Mouse (Mus musculus) limb, embryonic 12.5 days (tissue): Measurements from ENCODE around the gene Tepsin. TPM values are rescaled to one million over a fixed set of nuclear protein-coding genes. Genes with fewer than 3 reads are reported as not detected.

ENCODE experiments used
- ATAC-seq: fragments of 200-750 bp; cut with Nextera tagmentation; 2 replicates; pipeline ENCODE4 v1.8.0; 2017; ENCODE audit warnings: low read depth, moderate TSS enrichment; ENCODE audit not compliant: insufficient number of reproducible peaks, insufficient read depth, low FRiP score, low TSS enrichment
- H3K27ac ChIP-seq: fragments of 300-500 bp; sonication (generic); 2 replicates; pipeline ENCODE4 v1.5.1; 2016; ENCODE audit warnings: mild to moderate bottlenecking, moderate library complexity
- H3K27me3 ChIP-seq: fragments of 300-500 bp; sonication (generic); 2 replicates; pipeline ENCODE4 v1.6.1; 2016; ENCODE audit warnings: mild to moderate bottlenecking, moderate library complexity
- H3K36me3 ChIP-seq: fragments of 300-500 bp; sonication (generic); 2 replicates; pipeline ENCODE4 v1.6.1; 2016; ENCODE audit warnings: mild to moderate bottlenecking, moderate library complexity
- H3K4me1 ChIP-seq: fragments of 300-500 bp; sonication (generic); replicated peaks from 2 replicates; pipeline ENCODE4 v1.6.1; 2016
- H3K4me2 ChIP-seq: fragments of 300-500 bp; sonication (generic); 2 replicates; pipeline ENCODE4 v1.6.1; 2016; ENCODE audit warnings: mild to moderate bottlenecking, moderate library complexity
- H3K4me3 ChIP-seq: fragments of 300-500 bp; sonication (generic); replicated peaks from 2 replicates; pipeline ENCODE4 v1.5.1; 2016; ENCODE audit warnings: mild to moderate bottlenecking
- H3K9ac ChIP-seq: fragments of 300-500 bp; sonication (generic); replicated peaks from 2 replicates; pipeline ENCODE4 v1.6.1; 2016; ENCODE audit warnings: mild to moderate bottlenecking, moderate library complexity
- H3K9me3 ChIP-seq: fragments of 300-500 bp; sonication (generic); 2 replicates; pipeline ENCODE4 v1.6.1; 2016; ENCODE audit warnings: mild to moderate bottlenecking, moderate library complexity
- WGBS: fragments of 180-500 bp; shearing (Covaris S2); methylation state at CpG from one replicate; pipeline ENCODE4 v1.1.7; 2016; 5-methylcytosine and 5-hydroxymethylcytosine counted together
- polyA plus RNA-seq: library from polyadenylated mRNA; unstranded; fragments of >200 nt; fragmentation: Nextera tagmentation; extraction: Ambion mirVana; gene quantifications from 2 replicates; pipeline ENCODE4 v1.2.1, GENCODE M21; 2016

Gene Tepsin
- polyA plus RNA-seq, 1 experiment from 2014 or later, result 17.0 TPM

DNA sequence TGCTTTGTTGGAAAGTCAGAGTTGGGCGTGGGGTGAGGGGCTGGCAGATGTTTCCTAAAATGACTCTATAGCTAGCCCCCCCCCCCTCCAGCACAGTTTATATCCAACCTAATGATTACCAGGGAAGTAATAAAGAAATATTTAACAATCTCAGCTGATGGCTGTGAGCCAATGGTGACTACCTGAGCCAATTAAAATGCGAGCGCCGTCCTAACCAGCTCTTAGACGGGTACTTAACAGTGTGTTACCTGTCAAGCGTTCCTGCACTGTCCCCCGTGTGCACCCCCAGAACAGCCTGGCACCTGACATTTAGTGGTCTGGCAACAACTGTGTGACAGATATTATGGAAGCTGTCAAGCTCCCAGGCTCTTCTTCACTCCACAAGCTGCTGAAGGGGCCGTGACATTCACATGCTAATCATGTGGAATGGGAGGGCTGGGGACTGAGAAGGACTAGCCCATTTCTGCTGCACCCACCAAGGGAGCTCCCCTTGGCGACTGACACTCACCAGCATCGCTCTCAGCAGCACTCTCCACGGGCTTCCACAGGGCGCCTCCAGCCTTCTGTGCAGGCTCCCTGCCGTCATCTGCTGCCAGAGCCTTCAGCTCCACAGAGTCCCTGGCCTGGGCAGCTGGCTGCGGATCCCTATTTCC is 11.2 kb upstream of the Tepsin start:
- H3K4me2 ChIP-seq, result no peak overlapping the region
- H3K4me1 ChIP-seq, result peaks cover 30% of the 10 kb centered on the region
- 57% methylated on average over 14 of the region's 14 CpGs for WGBS
- H3K27me3 ChIP-seq, result peaks cover 4% of the 10 kb centered on the region; the same call in 1 of the 2 replicates
- no peak for ATAC-seq
- H3K27ac ChIP-seq, result 0 out of 2 replicates have a peak overlapping the region, but pooled peaks have one; percentile 56
- H3K4me3 ChIP-seq, result no peak overlapping the region
- peaks cover 60% of the 10 kb centered on the region for H3K36me3 ChIP-seq
- H3K9me3 ChIP-seq, result no peaks in the 10 kb centered on the region
- no peak overlapping the region for H3K9ac ChIP-seq

DNA sequence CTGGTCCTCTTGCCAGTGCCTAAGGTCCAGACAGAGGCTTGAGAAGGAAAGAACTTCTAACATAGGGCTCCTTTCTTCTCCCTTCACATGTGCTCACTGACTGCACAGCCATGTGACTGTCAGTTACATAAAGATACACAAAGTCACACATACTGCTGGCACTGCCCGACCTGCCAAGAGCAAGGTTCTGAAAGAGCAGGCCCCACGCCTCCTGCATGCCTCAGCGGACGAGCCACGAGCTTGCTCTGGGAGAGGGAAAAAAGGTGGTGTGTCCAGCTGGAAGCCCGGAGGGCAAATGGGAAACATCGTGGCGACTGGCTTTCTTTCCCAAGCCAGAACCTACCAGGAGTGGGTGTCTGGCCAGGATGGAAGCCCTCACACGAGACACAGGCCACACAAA is 9.3 kb upstream of the Tepsin start:
- H3K36me3 ChIP-seq, result peaks cover 63% of the 10 kb centered on the region
- H3K4me2 ChIP-seq, result no peak overlapping the region
- no peak overlapping the region for H3K4me3 ChIP-seq
- no peaks in the 10 kb centered on the region for H3K9me3 ChIP-seq
- H3K9ac ChIP-seq, result 0 out of 2 replicates have a peak overlapping the region, but pooled peaks have one; percentile 31
- H3K4me1 ChIP-seq, result peaks cover 24% of the 10 kb centered on the region
- WGBS, result 83% methylated on average over 9 of the region's 9 CpGs
- H3K27ac ChIP-seq, result no peak overlapping the region
- H3K27me3 ChIP-seq, result no peaks in the 10 kb centered on the region
- no peak for ATAC-seq

DNA sequence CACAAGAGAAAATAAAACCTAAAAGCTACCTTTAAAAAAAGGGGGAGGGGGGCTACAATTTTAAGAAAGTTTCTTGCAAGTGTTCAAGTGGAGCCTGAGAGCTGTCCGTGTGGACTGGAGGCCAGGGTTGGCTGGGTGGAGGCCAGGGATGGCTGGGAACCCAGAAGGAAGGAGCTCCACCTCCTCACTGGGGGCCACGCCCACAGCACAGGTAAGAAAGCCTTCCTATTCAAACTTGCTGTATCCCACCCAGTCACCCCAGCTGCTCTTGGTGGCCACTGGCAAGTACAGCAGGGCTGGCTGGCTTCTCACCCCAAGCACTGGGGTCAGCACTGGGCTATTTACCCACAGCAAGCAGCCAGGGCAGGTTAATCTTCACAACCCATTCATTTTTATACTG is 8.5 kb upstream of the Tepsin start:
- ATAC-seq, result no peak
- no peaks in the 10 kb centered on the region for H3K27me3 ChIP-seq
- peaks cover 63% of the 10 kb centered on the region for H3K36me3 ChIP-seq
- H3K4me3 ChIP-seq, result no peak overlapping the region
- WGBS, result 63% methylated on average over 2 of the region's 2 CpGs
- H3K9ac ChIP-seq, result no peak overlapping the region
- no peak overlapping the region for H3K4me2 ChIP-seq
- H3K27ac ChIP-seq, result no peak overlapping the region
- no peaks in the 10 kb centered on the region for H3K9me3 ChIP-seq
- H3K4me1 ChIP-seq, result peaks cover 24% of the 10 kb centered on the region

DNA sequence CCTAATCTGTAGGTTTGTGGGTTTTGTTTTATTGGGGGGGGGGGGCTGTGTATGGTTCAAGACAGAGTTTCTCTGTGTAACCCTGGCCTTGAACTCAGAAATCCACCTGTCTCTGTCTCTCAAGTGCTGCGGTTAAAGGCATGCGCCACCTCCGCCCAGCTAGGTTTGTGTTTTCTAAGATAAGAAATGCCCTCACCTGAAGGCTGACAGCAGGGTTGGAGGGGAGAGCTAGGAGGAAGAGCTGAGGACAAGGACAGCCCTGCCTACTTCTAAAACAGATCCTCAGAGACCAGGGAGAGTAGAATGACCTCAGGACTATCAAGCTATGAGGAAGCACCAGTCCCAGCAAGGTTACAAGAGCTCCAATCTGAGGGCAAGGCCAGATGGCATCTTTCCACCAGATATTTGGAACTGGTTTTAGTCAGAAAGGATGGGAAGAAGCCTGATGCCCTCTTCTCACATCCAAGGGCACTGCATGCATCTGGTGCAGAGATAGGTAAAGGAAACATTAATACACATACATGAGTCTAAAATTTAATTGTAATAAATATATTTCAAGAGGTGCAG is 5.0 kb upstream of the Tepsin start:
- H3K9me3 ChIP-seq, result no peaks in the 10 kb centered on the region
- no peaks in the 10 kb centered on the region for H3K27me3 ChIP-seq
- no peak overlapping the region for H3K27ac ChIP-seq
- H3K36me3 ChIP-seq, result peaks cover 56% of the 10 kb centered on the region
- H3K4me2 ChIP-seq, result no peak overlapping the region
- peaks cover 9% of the 10 kb centered on the region for H3K4me1 ChIP-seq
- H3K9ac ChIP-seq, result no peak overlapping the region
- ATAC-seq, result no peak
- WGBS, result 82% methylated on average over 3 of the region's 3 CpGs
- H3K4me3 ChIP-seq, result no peak overlapping the region

DNA sequence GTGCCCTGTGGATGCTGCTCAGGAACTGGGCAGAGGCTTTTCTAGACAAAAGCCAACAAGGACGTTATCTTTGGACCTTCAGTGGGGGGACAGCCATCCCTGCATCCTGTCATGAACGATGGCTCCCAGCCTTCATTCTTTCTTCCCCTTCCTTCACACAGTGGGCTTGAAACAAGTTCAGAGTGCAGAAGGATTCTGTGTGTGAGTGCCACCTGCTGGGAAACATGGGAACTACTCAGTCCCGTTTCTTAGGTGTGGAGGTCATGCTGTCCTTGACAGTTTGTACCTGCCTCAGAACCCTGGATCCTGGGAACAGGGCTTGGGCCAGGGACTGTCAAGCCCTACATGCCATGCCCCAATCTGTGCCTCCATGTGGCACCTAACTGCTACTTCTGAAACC is 2.5 kb upstream of the Tepsin start:
- no peak overlapping the region for H3K9ac ChIP-seq
- no peak for ATAC-seq
- peaks cover 44% of the 10 kb centered on the region for H3K36me3 ChIP-seq
- WGBS, result 10% methylated on average over 3 of the region's 3 CpGs
- H3K27ac ChIP-seq, result no peak overlapping the region; the same call in 1 of the 2 replicates
- H3K4me3 ChIP-seq, result no peak overlapping the region
- peaks cover 18% of the 10 kb centered on the region for H3K4me1 ChIP-seq
- no peaks in the 10 kb centered on the region for H3K9me3 ChIP-seq
- no peaks in the 10 kb centered on the region for H3K27me3 ChIP-seq
- no peak overlapping the region for H3K4me2 ChIP-seq

DNA sequence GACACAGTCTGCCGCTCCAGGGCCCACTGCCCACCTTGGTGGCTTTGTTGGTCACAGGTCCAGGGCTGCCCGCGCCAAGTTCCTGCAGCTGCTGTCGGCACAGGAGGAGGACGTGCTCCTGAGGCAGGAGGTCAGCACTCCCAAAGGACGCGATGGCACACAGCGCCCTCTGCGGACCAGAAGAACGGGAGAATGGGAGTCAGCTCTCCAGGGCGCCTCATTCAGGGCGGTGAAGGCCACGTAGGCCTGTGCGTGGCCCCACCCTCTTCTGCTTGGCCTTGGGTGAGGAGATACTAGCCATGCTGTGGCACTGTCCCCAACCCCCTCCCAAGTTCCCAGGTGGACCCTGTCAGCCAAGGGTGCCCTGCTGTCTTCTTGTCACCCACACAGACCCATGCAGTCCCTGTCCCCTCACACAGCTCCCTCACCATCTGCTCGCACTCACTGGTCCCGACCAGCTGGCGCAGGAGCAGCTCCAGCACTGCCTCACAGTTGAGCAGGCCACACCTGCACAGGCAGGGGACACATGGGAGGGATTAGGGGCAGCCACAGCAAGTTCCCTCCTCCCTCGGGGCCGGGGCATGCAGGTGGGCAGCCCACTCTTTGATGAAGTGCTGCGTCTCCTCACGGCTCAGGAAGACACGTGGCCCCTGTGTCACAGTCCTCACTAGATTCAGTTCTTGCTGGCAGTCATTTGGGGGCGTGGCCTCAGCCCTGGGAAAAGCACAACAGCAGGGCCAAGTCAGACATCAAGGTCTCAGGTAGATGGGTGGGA is 5.5 kb downstream of the Tepsin start:
- Histone ChIP-seq H3K27ac (no peak overlapping the region), H3K27me3 (no peaks in the 10 kb centered on the region), H3K4me2 (no peak overlapping the region), H3K36me3 (peaks cover 73% of the 10 kb centered on the region), H3K4me3 (no peak overlapping the region), H3K9me3 (no peaks in the 10 kb centered on the region), H3K4me1 (peaks cover 7% of the 10 kb centered on the region), H3K9ac (no peak overlapping the region)
- ATAC-seq, result no peak
- WGBS, result 76% methylated on average over 23 of the region's 23 CpGs

DNA sequence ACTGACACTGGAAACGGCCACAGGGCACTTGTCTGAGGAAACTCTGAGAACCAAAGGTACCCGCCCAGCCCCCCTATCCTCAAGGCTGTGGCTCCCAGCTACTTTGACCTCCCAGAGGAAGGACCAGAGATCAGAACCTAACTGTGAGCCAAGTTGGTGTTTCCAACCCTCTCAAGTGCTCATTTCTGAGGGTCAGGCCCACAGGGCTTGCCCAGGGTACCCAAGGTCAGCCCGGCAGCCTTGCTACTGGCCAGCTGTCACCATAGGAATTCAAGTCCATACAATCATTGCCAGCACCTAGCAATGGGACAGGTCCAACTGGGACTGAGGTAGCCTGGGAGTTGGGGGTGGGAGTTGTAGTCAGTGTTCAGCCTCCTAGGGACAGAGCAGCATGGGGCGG is 7.9 kb downstream of the Tepsin start:
- H3K9ac ChIP-seq, result no peak overlapping the region
- WGBS, result 96% methylated on average over 4 of the region's 4 CpGs
- peaks cover 61% of the 10 kb centered on the region for H3K36me3 ChIP-seq
- H3K27ac ChIP-seq, result no peak overlapping the region
- no peak for ATAC-seq
- no peaks in the 10 kb centered on the region for H3K27me3 ChIP-seq
- H3K4me3 ChIP-seq, result no peak overlapping the region
- H3K9me3 ChIP-seq, result no peaks in the 10 kb centered on the region
- peaks cover 10% of the 10 kb centered on the region for H3K4me1 ChIP-seq
- no peak overlapping the region for H3K4me2 ChIP-seq

DNA sequence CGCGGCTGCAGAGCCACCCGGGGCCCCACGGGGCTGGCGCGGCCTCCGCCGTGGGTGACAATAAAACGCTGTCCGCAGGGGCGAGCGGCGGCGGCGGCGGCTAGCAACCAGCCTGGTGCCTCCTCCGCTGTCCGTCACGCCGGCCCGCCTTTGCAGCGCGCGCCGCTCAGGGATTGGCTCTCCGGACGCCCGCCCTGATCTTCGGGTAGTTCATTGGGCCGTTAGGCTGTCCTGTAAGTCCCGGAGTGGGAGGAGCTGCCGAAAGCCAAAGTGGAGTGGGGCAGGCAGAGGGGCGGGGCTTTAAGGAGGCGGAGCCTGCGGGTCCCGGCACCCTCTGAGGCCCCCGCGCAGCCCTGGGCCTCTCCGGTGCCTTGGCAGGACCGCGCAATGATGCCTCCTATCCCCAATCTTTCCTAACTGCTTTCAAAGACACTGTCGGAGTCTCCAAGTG is 11.8 kb downstream of the Tepsin start, which contains the start of gene Cep131:
Gene Cep131, minus strand, starts transcription at position 126 of the 451 bp plus-strand sequence.
- peaks cover 15% of the 10 kb centered on the region for H3K4me1 ChIP-seq
- H3K4me3 ChIP-seq, result peak within 1 kb of the TSS; percentile 99
- peak within 1 kb of the TSS; percentile 89 for H3K27ac ChIP-seq
- under 1% methylated on average over 42 of the region's 42 CpGs for WGBS
- H3K9me3 ChIP-seq, result no peaks in the 10 kb centered on the region
- H3K9ac ChIP-seq, result peak within 1 kb of the TSS; percentile 96
- peak within 1 kb of the TSS; percentile 70 for H3K4me2 ChIP-seq
- H3K27me3 ChIP-seq, result no peaks in the 10 kb centered on the region
- peaks cover 45% of the 10 kb centered on the region for H3K36me3 ChIP-seq
- ATAC-seq, result peak; percentile 96

DNA sequence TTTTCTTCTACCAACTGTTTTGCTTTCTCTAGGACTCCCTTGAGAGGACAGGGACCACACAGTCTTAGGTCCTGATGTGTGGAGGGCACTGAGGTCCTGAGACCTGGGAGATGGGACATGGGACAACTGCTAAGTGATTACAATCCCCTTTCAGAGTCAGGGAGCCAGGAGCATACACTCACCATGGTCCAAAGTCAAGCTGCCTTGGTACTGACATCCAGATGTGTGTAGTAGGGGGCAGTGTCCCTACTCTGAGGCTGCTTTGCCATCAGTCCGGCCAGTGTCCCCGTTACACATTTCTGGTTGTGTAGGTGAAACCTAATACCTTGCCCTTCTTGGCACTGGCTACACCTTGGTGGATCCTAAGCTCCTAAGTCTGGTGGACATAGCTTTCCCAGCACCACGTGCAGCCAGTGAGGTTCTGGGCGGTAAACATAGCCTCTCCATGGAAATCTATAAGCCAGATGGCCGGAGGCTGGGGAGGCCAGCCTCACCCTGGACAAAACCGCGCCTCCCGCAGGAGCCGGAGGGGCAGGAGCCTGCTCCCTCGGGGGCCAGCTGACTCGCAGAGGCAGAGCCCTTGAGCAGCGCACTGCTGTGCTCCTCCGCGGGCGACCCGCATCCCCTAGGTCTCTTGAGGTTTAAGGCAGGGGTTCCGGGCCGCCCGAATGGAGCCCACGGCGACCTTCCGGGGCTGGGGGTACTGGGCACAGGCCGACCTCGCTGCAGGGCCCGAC is 12.5 kb downstream of the Tepsin start:
- Histone ChIP-seq H3K4me3 (peak overlapping the region; percentile 99), H3K36me3 (peaks cover 45% of the 10 kb centered on the region), H3K27me3 (no peaks in the 10 kb centered on the region), H3K9ac (peak overlapping the region; percentile 96), H3K4me2 (peak overlapping the region; percentile 70), H3K27ac (peak overlapping the region; percentile 89), H3K9me3 (no peaks in the 10 kb centered on the region), H3K4me1 (peaks cover 15% of the 10 kb centered on the region)
- ATAC-seq, result peak; percentile 24; the same call in 1 of the 2 replicates
- under 1% methylated on average over 25 of the region's 25 CpGs for WGBS

DNA sequence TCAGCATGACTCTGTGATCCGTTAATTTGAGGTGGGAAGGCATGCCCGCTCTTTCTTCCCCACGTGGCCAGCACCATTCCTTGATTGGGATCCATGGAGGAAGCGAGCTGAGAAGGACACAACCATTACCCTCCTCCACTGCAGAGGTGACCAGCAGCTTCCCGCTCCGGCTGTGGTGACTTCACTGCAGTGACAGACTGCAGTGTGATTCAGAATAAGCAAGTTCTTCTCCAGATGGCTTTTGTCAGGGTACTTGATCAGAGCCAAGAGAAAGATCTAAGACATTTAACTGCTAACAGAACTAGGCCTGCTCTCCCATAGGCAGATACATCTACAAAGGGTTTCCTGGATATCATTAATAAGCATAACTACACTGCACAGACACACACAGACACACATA is 18.2 kb downstream of the Tepsin start:
- Histone ChIP-seq H3K27me3 (no peaks in the 10 kb centered on the region), H3K4me2 (no peak overlapping the region), H3K4me3 (no peak overlapping the region), H3K9ac (no peak overlapping the region), H3K36me3 (peaks cover 88% of the 10 kb centered on the region), H3K4me1 (peaks cover 10% of the 10 kb centered on the region), H3K9me3 (no peaks in the 10 kb centered on the region), H3K27ac (no peak overlapping the region)
- ATAC-seq, result no peak
- 85% methylated on average over 6 of the region's 6 CpGs for WGBS

DNA sequence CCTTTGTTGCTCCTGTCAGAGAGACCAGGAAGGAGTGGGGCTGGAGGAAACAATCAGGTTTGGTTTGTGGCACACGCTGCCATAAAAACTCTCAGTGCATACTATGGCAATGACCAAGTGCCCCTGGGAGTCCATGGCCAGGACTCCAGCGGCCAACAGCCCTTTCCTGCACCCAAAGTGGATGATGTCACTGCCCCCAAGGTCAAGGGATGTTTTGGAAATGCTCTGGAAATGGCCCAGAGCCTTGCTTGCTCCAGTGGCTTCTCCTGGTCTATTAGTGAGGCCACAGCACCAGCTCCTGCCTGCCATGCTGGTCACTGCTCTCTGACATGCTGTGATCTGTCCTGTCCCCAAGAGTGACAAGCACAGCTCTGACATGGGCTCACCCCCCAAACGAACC is 22.3 kb downstream of the Tepsin start:
- H3K4me2 ChIP-seq, result no peak overlapping the region
- no peaks in the 10 kb centered on the region for H3K27me3 ChIP-seq
- ATAC-seq, result no peak
- H3K27ac ChIP-seq, result no peak overlapping the region
- WGBS, result 72% methylated on average over 3 of the region's 3 CpGs
- H3K4me1 ChIP-seq, result peaks cover 16% of the 10 kb centered on the region
- no peak overlapping the region for H3K9ac ChIP-seq
- H3K4me3 ChIP-seq, result no peak overlapping the region
- peaks cover 100% of the 10 kb centered on the region for H3K36me3 ChIP-seq
- H3K9me3 ChIP-seq, result no peaks in the 10 kb centered on the region
